Mouse (Mus musculus): ENCODE measurements at regions not wholly inside any gene's neighbourhood (a gene's known extent, or its start where the extent isn't known, plus 50 kb on each side); places are given as distances from the start of the nearest gene placed in this dataset.

DNA sequence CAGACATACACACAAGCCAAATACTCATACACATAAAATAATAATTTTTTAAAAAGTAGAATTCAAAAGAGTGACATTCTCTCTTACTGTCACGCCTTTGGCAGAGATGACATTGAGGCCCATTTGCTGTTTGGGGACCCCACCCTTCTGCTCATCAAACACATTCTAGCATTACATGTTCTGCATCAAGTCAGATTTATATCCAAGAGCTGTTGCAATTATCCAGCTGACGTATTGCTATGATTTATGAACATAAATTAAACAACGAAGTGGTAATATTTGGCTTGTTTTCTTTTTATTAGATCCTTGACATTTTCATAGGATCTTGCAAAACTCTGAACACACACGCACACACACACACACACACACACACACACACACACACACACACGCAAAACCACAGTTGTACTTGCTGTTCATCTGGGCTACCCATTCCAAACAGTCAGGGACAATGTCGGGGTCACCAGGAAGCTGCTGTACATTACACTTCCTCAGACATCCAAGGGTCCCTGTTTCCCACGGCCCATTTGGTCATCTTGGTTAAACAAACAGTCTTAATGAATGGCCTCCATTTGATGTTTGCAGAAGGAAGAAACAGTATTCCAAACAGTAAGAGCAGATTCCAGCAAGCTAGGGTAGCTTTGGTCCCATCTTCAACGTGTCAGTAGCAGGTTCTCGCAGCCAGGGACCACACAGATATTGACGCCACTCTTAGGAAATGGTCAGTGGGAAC lies 50.3 kb upstream of the Vash1 start:
- H3K27me3 ChIP-seq = no peaks in the 10 kb centered on the region
- H3K27ac ChIP-seq = no peak overlapping the region
- H3K36me3 ChIP-seq = no peaks in the 10 kb centered on the region
- no peaks in the 10 kb centered on the region for H3K4me1 ChIP-seq
- no peak overlapping the region for H3K4me2 ChIP-seq (replicated peaks)
- no peaks in the 10 kb centered on the region for H3K9me3 ChIP-seq (replicated peaks)
- H3K4me3 ChIP-seq = no peak overlapping the region
- ATAC-seq (ENCODE audit: low FRiP score) = no peak
- H3K9ac ChIP-seq = no peak overlapping the region
- WGBS = 84% methylated on average over 10 of the region's 10 CpGs
